Mouse (Mus musculus): ENCODE results near the gene Aebp1.

Gene Aebp1

DNA sequence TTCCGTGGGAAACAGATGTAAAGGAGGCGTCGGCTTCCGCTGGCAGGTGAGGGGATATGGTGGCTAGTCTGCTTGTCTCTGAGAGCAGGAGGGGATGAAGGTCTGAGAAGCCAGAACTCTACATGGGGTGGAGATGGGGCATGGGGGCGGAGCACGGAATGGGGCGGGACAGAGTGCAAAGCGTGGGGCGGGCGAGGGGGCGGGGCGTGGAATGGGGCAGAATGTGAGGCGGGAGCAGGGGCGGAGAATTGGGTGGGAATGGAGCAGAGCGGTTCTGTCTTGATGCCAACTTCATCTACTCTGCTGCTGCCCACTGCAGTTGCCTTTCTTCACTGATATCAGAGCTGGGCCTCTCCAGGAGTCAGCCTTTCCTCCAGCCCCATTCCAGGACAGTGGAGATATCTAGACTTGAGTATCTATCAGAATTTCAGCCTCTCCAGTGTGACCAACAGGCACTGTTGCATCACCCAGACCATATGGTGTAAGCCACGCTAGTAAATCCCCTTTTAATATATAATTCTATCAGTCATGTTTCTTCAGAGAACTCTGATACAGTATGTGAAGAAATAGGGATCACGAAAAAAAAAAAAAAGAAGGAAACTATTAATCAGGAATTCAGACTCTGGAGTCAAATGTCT is 58.7 kb downstream of the Aebp1 start:
- peak; percentile 69 for DNase-seq (ENCODE audit: low read depth, low spot score)

Data from R1 (cell line).